Mouse (Mus musculus) E14TG2a.4 (cell line): ENCODE measurements around the gene Chchd10.
A peak's percentile ranks its signal among the peaks of the same experiment; 100 is the strongest.

ENCODE experiments used
- H3K27me3 ChIP-seq: 2 replicates; pipeline ENCODE4 v1.6.1; 2014; ENCODE audit warnings: low read length, control low read depth; ENCODE audit not compliant: insufficient read depth
- H3K36me3 ChIP-seq: 2 replicates; pipeline ENCODE4 v1.6.1; 2014; ENCODE audit warnings: low read length, control low read depth; ENCODE audit not compliant: insufficient read depth
- H3K4me1 ChIP-seq: replicated peaks from 2 replicates; pipeline ENCODE4 v1.6.1; 2014; ENCODE audit warnings: low read depth, low read length, control low read depth
- H3K4me3 ChIP-seq: replicated peaks from 2 replicates; pipeline ENCODE4 v1.5.1; 2014; ENCODE audit warnings: mild to moderate bottlenecking, low read length
- H3K9me3 ChIP-seq: 2 replicates; pipeline ENCODE4 v1.6.1; 2014; ENCODE audit warnings: low read length, control low read depth
- CTCF ChIP-seq: conservative IDR thresholded peaks from 2 replicates; pipeline ENCODE4 v1.5.1; 2014; ENCODE audit warnings: low read length
- NANOG ChIP-seq: IDR thresholded peaks from 2 replicates; pipeline ENCODE4 v1.6.1; 2014; ENCODE audit warnings: borderline replicate concordance, low read length, mixed read lengths
- POU5F1 ChIP-seq: IDR thresholded peaks from 2 replicates; pipeline ENCODE4 v1.6.1; 2014; ENCODE audit warnings: low read length, borderline replicate concordance

Chchd10 gene

DNA sequence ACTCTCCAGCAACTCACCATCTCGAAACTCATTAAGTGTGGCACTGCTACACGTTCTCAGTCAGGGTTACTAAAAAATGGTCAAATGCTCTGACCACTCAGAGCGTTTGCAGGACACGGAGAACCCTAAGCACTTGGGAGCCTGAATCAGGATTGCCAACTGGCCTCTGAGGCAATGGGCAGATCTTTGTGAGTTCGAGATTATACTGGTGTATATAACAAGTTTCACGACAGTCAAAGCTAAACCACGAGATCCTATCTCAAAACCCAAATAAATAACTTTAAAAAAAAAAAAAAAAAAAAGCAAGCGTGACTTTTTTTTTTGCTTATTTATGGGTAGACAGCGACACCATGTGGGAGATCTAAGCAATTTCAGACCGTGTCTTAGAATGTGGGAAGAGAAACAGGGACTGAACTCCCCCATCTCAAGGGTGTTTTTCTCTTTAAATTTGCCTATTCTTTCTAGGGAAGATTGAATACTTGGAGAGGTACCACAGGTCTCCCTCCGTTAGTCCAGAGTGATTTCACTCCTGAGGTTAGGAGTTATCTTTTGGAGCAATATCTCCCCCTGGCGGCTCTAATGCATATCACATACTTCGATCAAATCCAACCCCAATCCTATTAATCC, 18.6 kb downstream of the Chchd10 start:
- TF ChIP-seq NANOG (no peak), CTCF (peak; percentile 65)

DNA sequence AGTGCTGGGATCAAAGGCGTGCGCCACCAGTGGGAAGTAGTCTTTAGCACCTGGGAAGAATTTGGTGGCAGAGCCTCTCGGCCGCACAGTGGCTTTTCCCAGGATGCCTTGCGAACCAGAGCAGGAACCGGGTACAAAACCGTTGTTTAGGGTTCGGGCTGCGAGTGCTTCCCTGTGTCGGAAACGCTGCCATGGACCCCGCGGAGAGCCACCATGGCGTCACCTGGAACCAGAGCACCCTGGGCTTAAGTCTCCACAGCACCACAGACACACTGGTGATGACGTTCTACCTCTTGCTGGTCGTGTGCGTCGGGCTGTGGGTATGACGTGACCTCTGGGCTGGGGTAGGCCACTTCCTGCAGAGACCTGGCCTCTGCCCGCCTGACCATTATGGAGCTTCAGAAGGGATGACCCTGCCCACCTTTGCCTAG, 21.5 kb downstream of the Chchd10 start, which contains the start of gene Gm5134:
TSS of gene Gm5134 (plus strand) at position 134 of the 431 bp plus-strand sequence.
- TF ChIP-seq POU5F1 (no peak), CTCF (no peak), NANOG (no peak)
- no peaks in the 10 kb centered on the region for H3K9me3 ChIP-seq
- peaks cover 39% of the 10 kb centered on the region for H3K4me1 ChIP-seq
- no peaks in the 10 kb centered on the region for H3K36me3 ChIP-seq
- H3K4me3 ChIP-seq: peak within 1 kb of the TSS; percentile 75
- no peaks in the 10 kb centered on the region for H3K27me3 ChIP-seq

More for the DNA sequence above, 18.6 kb downstream of the Chchd10 start:
- H3K4me1 ChIP-seq: peaks cover 50% of the 10 kb centered on the region
- peak overlapping the region; percentile 78 for H3K4me3 ChIP-seq
- no peaks in the 10 kb centered on the region for H3K9me3 ChIP-seq
- H3K36me3 ChIP-seq: 0 out of 2 replicates have a peak, but pooled peaks cover 4% of the 10 kb centered on the region
- no peaks in the 10 kb centered on the region for H3K27me3 ChIP-seq

DNA sequence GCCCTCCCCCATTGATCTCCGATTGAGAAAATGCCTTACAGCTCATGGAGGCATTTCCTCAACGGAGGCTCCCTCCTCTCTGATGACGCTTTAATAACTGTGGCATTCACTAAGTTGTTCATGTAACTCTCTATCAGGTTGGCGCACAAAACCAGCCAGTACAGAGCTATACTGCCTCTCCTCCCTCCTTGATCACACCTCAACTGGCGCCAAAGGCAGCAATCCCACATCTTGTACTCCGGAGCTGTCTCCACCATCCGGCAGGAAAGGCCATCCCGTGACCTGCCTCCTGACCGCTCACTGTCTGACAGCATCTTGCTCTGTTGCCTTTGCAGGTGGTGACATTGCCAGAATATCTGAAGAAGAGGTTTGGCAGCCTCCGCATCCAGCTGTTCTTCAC, 40.9 kb downstream of the Chchd10 start:
- Histone ChIP-seq H3K36me3 (no peaks in the 10 kb centered on the region), H3K9me3 (peaks cover 11% of the 10 kb centered on the region)

DNA sequence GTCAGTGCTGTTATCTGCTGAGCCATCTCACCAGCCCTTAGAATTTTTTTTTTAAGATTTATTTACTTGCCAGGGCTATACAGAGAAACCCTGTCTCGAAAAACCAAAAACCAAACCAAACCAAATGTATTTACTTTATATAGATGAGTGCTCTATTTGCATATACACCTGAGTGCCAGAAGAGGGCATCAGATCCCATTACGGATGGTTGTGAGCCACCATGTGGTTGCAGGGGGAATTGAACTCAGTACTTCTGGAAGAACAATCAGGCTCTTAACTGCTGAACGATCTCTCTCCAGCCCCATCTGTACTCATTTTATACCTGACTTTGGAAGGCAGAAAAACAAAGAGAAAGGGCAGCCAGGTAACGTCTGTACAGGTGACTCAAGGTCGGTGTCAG, 42.3 kb downstream of the Chchd10 start:
- TF ChIP-seq CTCF (peak; percentile 94), POU5F1 (no peak), NANOG (no peak)
- H3K4me3 ChIP-seq: no peak overlapping the region
- no peaks in the 10 kb centered on the region for H3K27me3 ChIP-seq
- peaks cover 11% of the 10 kb centered on the region for H3K9me3 ChIP-seq
- H3K36me3 ChIP-seq: no peaks in the 10 kb centered on the region
- peaks cover 46% of the 10 kb centered on the region for H3K4me1 ChIP-seq

More for the DNA sequence above, 40.9 kb downstream of the Chchd10 start:
- no peaks in the 10 kb centered on the region for H3K27me3 ChIP-seq
- H3K4me1 ChIP-seq: peaks cover 52% of the 10 kb centered on the region
- H3K4me3 ChIP-seq: no peak overlapping the region
- TF ChIP-seq CTCF (no peak), POU5F1 (no peak)

DNA sequence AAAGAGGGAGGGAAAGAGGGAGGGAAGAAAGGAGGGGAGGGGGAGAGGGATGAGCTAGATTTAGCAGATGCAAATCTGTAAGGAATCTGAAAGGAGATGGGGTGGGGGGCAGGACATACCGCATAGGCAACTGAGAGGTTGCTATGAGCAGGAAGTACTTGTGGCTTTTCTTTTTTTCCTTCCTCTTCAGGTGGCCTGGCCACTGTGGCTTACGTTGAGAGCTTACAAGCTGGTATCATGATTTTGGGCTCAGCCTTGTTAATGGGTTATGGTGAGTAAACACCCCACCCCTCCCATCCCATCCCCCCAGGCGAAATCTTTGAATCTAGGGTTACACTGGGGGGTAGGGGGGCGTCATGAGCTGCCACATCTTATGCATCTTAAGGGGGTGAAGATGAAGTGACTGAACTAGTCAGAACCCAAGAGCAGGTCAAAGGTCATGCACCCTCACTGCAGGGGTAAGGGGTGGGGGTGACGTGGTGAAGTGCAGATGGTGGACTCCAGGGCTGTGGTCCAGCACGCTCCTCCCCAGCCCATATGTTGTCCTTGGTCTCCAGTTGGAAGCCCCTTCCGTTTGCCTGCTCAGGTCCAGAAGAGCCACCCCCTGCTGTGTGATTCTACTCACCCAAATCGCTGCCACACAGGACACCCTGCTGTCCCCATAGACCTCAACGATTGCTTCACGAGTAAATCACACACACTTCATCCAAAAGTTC, 45.3 kb downstream of the Chchd10 start:
- Histone ChIP-seq H3K9me3 (peaks cover 2% of the 10 kb centered on the region; the same call in 1 of the 2 replicates), H3K4me3 (no peak overlapping the region), H3K4me1 (peaks cover 38% of the 10 kb centered on the region), H3K27me3 (no peaks in the 10 kb centered on the region), H3K36me3 (no peaks in the 10 kb centered on the region)
- TF ChIP-seq CTCF (no peak), POU5F1 (no peak), NANOG (no peak)

DNA sequence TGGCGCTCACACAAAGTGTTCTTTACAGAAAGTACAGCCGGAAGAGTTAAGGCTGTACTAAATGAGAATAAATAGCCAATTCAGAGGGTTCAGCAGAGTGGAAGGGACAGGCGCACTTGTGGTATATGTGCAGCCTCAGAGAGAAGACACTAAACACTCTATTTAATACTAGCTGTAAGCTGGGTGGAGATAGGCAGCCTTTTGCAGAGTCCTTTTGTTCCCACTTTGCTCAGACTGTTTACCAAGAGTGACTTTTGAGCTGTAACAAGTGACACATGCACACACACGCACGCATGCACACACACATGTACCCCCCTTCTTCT, 45.9 kb downstream of the Chchd10 start:
- no peak for TF ChIP-seq CTCF
- TF ChIP-seq NANOG: no peak
- no peak for TF ChIP-seq POU5F1
- Histone ChIP-seq H3K4me3 (no peak overlapping the region), H3K9me3 (no peaks in the 10 kb centered on the region), H3K4me1 (peaks cover 39% of the 10 kb centered on the region), H3K27me3 (no peaks in the 10 kb centered on the region), H3K36me3 (no peaks in the 10 kb centered on the region)

DNA sequence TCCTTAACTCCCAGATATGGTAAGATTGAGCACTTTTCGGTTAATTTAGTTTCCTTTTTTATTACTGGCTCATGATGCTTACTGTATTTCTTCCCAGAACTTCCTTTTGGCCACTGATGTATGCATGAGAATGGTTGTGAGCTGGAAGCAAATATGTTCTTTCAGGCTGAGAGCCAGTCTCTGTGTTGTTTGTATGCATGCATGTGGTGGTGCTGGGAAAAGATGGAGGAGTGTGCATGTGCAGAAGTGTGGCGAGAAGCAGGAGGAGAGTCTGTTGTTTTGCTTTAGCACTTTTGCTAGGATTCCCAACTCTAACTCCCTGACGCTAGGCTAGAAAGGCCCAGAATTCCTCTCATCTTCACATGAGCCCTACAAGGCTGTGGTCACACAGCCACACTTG, 46.5 kb downstream of the Chchd10 start:
- H3K27me3 ChIP-seq: no peaks in the 10 kb centered on the region
- TF ChIP-seq POU5F1: no peak
- peaks cover 35% of the 10 kb centered on the region for H3K4me1 ChIP-seq
- H3K9me3 ChIP-seq: no peaks in the 10 kb centered on the region
- H3K4me3 ChIP-seq: no peak overlapping the region
- no peaks in the 10 kb centered on the region for H3K36me3 ChIP-seq
